Mouse (Mus musculus): ENCODE results near the gene Epm2aip1. TPM values are rescaled to one million over a fixed set of nuclear protein-coding genes. Genes with fewer than 3 reads are reported as not detected.

Gene Epm2aip1
- polyA plus RNA-seq, 1 experiment from 2014 or later: 46.2 TPM

- no peak overlapping the region for H3K4me3 ChIP-seq (ENCODE audit: low read depth, low read length)
- no peaks in the 10 kb centered on the region for H3K4me1 ChIP-seq (ENCODE audit: control insufficient read depth, insufficient read depth, low read length)
- no peak overlapping the region for H3K9ac ChIP-seq (ENCODE audit: low read length)
- no peak overlapping the region for H3K27ac ChIP-seq (replicated peaks; ENCODE audit: low read depth, low read length)
- DNase-seq (ENCODE audit: low spot score): no peak
- no peak overlapping the region for H3K4me2 ChIP-seq (ENCODE audit: low read depth, severe bottlenecking)
- WGBS: 87% methylated on average over 3 of the region's 3 CpGs
- H3K36me3 ChIP-seq (ENCODE audit: control insufficient read depth, insufficient read depth, low read length): peaks cover 20% of the 10 kb centered on the region
- H3K27me3 ChIP-seq (ENCODE audit: control insufficient read depth, insufficient read depth, low read length): no peaks in the 10 kb centered on the region
- H3K9me3 ChIP-seq (ENCODE audit: control insufficient read depth, low read length): no peaks in the 10 kb centered on the region
- ATAC-seq (ENCODE audit: insufficient number of reproducible peaks, low FRiP score, low TSS enrichment, low read depth): no peak
These were observed 24.0 kb upstream of the Epm2aip1 start for GRCm38 (mm10) chr9:111247682-111248246.

GRCm38 (mm10) chr9:111252161-111252869, 19.4 kb upstream of the Epm2aip1 start:
- Histone ChIP-seq H3K4me3 (ENCODE audit: low read depth, low read length) (no peak overlapping the region), H3K4me2 (ENCODE audit: low read depth, severe bottlenecking) (no peak overlapping the region), H3K36me3 (ENCODE audit: control insufficient read depth, insufficient read depth, low read length) (peaks cover 24% of the 10 kb centered on the region), H3K27ac (replicated peaks; ENCODE audit: low read depth, low read length) (no peak overlapping the region), H3K27me3 (ENCODE audit: control insufficient read depth, insufficient read depth, low read length) (no peaks in the 10 kb centered on the region), H3K9me3 (ENCODE audit: control insufficient read depth, low read length) (no peaks in the 10 kb centered on the region), H3K4me1 (ENCODE audit: control insufficient read depth, insufficient read depth, low read length) (no peaks in the 10 kb centered on the region), H3K9ac (ENCODE audit: low read length) (no peak overlapping the region)
- 77% methylated on average over 7 of the region's 7 CpGs for WGBS
- DNase-seq (ENCODE audit: low spot score) (no peak), ATAC-seq (ENCODE audit: insufficient number of reproducible peaks, low FRiP score, low TSS enrichment, low read depth) (no peak)

- H3K36me3 ChIP-seq (ENCODE audit: control insufficient read depth, insufficient read depth, low read length): peaks cover 12% of the 10 kb centered on the region; the same call in 1 of the 2 replicates
- no peak overlapping the region for H3K9ac ChIP-seq (ENCODE audit: low read length)
- H3K4me1 ChIP-seq (ENCODE audit: control insufficient read depth, insufficient read depth, low read length): no peaks in the 10 kb centered on the region
- no peaks in the 10 kb centered on the region for H3K27me3 ChIP-seq (ENCODE audit: control insufficient read depth, insufficient read depth, low read length)
- no peak for ATAC-seq (ENCODE audit: insufficient number of reproducible peaks, low FRiP score, low TSS enrichment, low read depth)
- peak overlapping the region; percentile 48; the same call in 1 of the 2 replicates for H3K27ac ChIP-seq (replicated peaks; ENCODE audit: low read depth, low read length)
- H3K4me2 ChIP-seq (ENCODE audit: low read depth, severe bottlenecking): no peak overlapping the region
- DNase-seq (ENCODE audit: low spot score): no peak
- WGBS: 19% methylated on average over 1 of the region's 1 CpGs
- no peak overlapping the region for H3K4me3 ChIP-seq (ENCODE audit: low read depth, low read length)
- no peaks in the 10 kb centered on the region for H3K9me3 ChIP-seq (ENCODE audit: control insufficient read depth, low read length)
These were observed 11.3 kb upstream of the Epm2aip1 start for GRCm38 (mm10) chr9:111260360-111260985.

- Histone ChIP-seq H3K4me2 (ENCODE audit: low read depth, severe bottlenecking) (no peak overlapping the region), H3K9ac (ENCODE audit: low read length) (no peak overlapping the region), H3K9me3 (ENCODE audit: control insufficient read depth, low read length) (no peaks in the 10 kb centered on the region), H3K27me3 (ENCODE audit: control insufficient read depth, insufficient read depth, low read length) (no peaks in the 10 kb centered on the region), H3K36me3 (ENCODE audit: control insufficient read depth, insufficient read depth, low read length) (peaks cover 12% of the 10 kb centered on the region; the same call in 1 of the 2 replicates), H3K4me1 (ENCODE audit: control insufficient read depth, insufficient read depth, low read length) (no peaks in the 10 kb centered on the region), H3K27ac (replicated peaks; ENCODE audit: low read depth, low read length) (no peak overlapping the region), H3K4me3 (ENCODE audit: low read depth, low read length) (no peak overlapping the region)
- no peak for DNase-seq (ENCODE audit: low spot score)
- no peak for ATAC-seq (ENCODE audit: insufficient number of reproducible peaks, low FRiP score, low TSS enrichment, low read depth)
- 91% methylated on average over 4 of the region's 4 CpGs for WGBS
These were observed 10.4 kb upstream of the Epm2aip1 start for GRCm38 (mm10) chr9:111261356-111261755.

GRCm38 (mm10) chr9:111267998-111268397, 3.7 kb upstream of the Epm2aip1 start:
- no peak for DNase-seq (ENCODE audit: low spot score)
- no peak overlapping the region for H3K4me2 ChIP-seq (ENCODE audit: low read depth, severe bottlenecking)
- peaks cover 4% of the 10 kb centered on the region; the same call in 1 of the 2 replicates for H3K36me3 ChIP-seq (ENCODE audit: control insufficient read depth, insufficient read depth, low read length)
- peaks cover 3% of the 10 kb centered on the region; the same call in 1 of the 2 replicates for H3K4me1 ChIP-seq (ENCODE audit: control insufficient read depth, insufficient read depth, low read length)
- no peaks in the 10 kb centered on the region for H3K27me3 ChIP-seq (ENCODE audit: control insufficient read depth, insufficient read depth, low read length)
- H3K4me3 ChIP-seq (ENCODE audit: low read depth, low read length): no peak overlapping the region
- no peaks in the 10 kb centered on the region for H3K9me3 ChIP-seq (ENCODE audit: control insufficient read depth, low read length)
- WGBS: 93% methylated on average over 2 of the region's 2 CpGs
- no peak for ATAC-seq (ENCODE audit: insufficient number of reproducible peaks, low FRiP score, low TSS enrichment, low read depth)
- no peak overlapping the region for H3K9ac ChIP-seq (ENCODE audit: low read length)
- no peak overlapping the region for H3K27ac ChIP-seq (replicated peaks; ENCODE audit: low read depth, low read length)

- no peaks in the 10 kb centered on the region for H3K27me3 ChIP-seq (ENCODE audit: control insufficient read depth, insufficient read depth, low read length)
- DNase-seq (ENCODE audit: low spot score) (no peak), ATAC-seq (ENCODE audit: insufficient number of reproducible peaks, low FRiP score, low TSS enrichment, low read depth) (no peak)
- H3K36me3 ChIP-seq (ENCODE audit: control insufficient read depth, insufficient read depth, low read length): no peaks in the 10 kb centered on the region
- peak overlapping the region; percentile 78 for H3K4me3 ChIP-seq (ENCODE audit: low read depth, low read length)
- peak overlapping the region; percentile 76 for H3K9ac ChIP-seq (ENCODE audit: low read length)
- peak overlapping the region; percentile 56 for H3K4me2 ChIP-seq (ENCODE audit: low read depth, severe bottlenecking)
- H3K9me3 ChIP-seq (ENCODE audit: control insufficient read depth, low read length): no peaks in the 10 kb centered on the region
- peak overlapping the region; percentile 81; the same call in 1 of the 2 replicates for H3K27ac ChIP-seq (replicated peaks; ENCODE audit: low read depth, low read length)
- 23% methylated on average over 5 of the region's 5 CpGs for WGBS
- peaks cover 13% of the 10 kb centered on the region for H3K4me1 ChIP-seq (ENCODE audit: control insufficient read depth, insufficient read depth, low read length)
These were observed 1.1 kb upstream of the Epm2aip1 start for GRCm38 (mm10) chr9:111270606-111271005.

- Histone ChIP-seq H3K27ac (replicated peaks; ENCODE audit: low read depth, low read length) (peak overlapping the region; percentile 81; the same call in 1 of the 2 replicates), H3K9me3 (ENCODE audit: control insufficient read depth, low read length) (no peaks in the 10 kb centered on the region), H3K4me2 (ENCODE audit: low read depth, severe bottlenecking) (peak overlapping the region; percentile 56), H3K27me3 (ENCODE audit: control insufficient read depth, insufficient read depth, low read length) (no peaks in the 10 kb centered on the region), H3K4me3 (ENCODE audit: low read depth, low read length) (peak overlapping the region; percentile 78), H3K9ac (ENCODE audit: low read length) (peak overlapping the region; percentile 76), H3K36me3 (ENCODE audit: control insufficient read depth, insufficient read depth, low read length) (no peaks in the 10 kb centered on the region), H3K4me1 (ENCODE audit: control insufficient read depth, insufficient read depth, low read length) (peaks cover 13% of the 10 kb centered on the region)
- peak; percentile 54 for ATAC-seq (ENCODE audit: insufficient number of reproducible peaks, low FRiP score, low TSS enrichment, low read depth)
- no peak for DNase-seq (ENCODE audit: low spot score)
- under 1% methylated on average over 32 of the region's 32 CpGs for WGBS
These were observed 684 bp upstream of the Epm2aip1 start for GRCm38 (mm10) chr9:111271056-111271433.

- peak overlapping the region; percentile 84 for H3K9ac ChIP-seq (ENCODE audit: low read length)
- 16% methylated on average over 19 of the region's 19 CpGs for WGBS
- H3K27me3 ChIP-seq (ENCODE audit: control insufficient read depth, insufficient read depth, low read length): no peaks in the 10 kb centered on the region
- DNase-seq (ENCODE audit: low spot score) (no peak), ATAC-seq (ENCODE audit: insufficient number of reproducible peaks, low FRiP score, low TSS enrichment, low read depth) (no peak)
- H3K27ac ChIP-seq (replicated peaks; ENCODE audit: low read depth, low read length): peak overlapping the region; percentile 83; the same call in 1 of the 2 replicates
- no peaks in the 10 kb centered on the region for H3K9me3 ChIP-seq (ENCODE audit: control insufficient read depth, low read length)
- H3K4me3 ChIP-seq (ENCODE audit: low read depth, low read length): peak overlapping the region; percentile 78
- H3K36me3 ChIP-seq (ENCODE audit: control insufficient read depth, insufficient read depth, low read length): no peaks in the 10 kb centered on the region
- H3K4me2 ChIP-seq (ENCODE audit: low read depth, severe bottlenecking): peak overlapping the region; percentile 80
- H3K4me1 ChIP-seq (ENCODE audit: control insufficient read depth, insufficient read depth, low read length): peaks cover 13% of the 10 kb centered on the region
These were observed 627 bp downstream of the Epm2aip1 start for GRCm38 (mm10) chr9:111272356-111272755.
